Mouse (Mus musculus) frontal cortex, postnatal 14 days (tissue): ENCODE results near the gene Ctns.

Experiments used
- DNase-seq, 2 experiments: peaks; one replicate each; pipeline ENCODE4 v3.0.0; 2022; ENCODE audit warnings: low spot score in 2 of 2

The Ctns gene

DNA sequence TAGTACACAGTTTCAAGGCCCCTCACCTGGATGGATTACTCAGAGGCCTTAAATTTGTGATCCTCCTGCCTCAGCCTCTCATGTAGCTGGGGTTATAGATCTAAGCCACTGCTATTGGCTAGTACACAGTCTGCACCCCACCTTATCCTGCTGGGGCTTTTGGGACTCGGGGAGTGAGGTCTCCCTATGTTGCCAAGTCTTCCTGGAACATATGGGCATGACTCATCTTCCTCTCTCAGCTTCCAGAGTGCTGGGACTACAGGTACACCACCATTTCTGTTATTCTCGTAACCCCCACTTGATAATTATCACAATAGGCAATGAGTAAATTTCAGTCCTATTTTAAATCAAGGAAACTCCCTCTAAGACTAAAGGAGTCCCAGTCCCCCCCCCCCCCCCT, 4.4 kb downstream of the Ctns start:
- no peak for DNase-seq

DNA sequence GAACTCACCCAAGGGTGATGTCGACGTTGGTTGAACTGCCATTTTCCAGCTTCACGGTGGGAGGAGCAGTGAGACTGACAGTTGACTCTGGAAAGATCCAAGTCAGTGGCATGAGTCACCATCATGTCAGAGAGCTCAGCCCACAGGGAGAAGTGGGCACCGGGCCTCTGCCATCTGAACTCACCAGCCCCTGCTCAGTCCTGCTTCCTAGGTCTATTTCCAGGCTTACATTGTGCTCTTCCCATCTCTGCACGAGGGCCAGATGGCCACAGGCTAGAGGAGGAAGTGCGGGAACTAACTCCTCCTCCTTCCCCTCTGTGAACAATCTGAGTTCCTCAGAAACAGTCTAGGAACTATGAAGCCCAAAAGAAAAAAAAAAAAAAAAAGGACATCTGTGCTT, 5.8 kb downstream of the Ctns start:
- no peak for DNase-seq

DNA sequence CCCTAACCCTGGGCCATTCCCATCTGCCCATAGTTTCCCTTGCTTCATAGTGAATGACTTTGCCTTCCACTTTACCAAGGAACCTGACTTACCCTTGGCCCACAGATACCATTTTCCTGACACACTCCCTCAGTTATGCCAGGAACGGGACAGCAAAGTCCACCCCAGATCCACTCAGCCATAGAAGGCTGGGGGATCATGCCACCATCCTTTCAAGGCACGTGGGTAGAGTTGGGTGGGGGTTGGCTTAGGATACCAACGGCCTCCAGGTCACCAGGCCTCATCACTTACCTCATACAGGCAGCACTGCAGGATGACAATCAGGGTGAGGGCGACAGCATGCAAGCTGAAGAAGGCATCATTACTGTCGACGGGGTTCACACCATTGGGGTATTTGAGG, 11.6 kb downstream of the Ctns start:
- no peak for DNase-seq

DNA sequence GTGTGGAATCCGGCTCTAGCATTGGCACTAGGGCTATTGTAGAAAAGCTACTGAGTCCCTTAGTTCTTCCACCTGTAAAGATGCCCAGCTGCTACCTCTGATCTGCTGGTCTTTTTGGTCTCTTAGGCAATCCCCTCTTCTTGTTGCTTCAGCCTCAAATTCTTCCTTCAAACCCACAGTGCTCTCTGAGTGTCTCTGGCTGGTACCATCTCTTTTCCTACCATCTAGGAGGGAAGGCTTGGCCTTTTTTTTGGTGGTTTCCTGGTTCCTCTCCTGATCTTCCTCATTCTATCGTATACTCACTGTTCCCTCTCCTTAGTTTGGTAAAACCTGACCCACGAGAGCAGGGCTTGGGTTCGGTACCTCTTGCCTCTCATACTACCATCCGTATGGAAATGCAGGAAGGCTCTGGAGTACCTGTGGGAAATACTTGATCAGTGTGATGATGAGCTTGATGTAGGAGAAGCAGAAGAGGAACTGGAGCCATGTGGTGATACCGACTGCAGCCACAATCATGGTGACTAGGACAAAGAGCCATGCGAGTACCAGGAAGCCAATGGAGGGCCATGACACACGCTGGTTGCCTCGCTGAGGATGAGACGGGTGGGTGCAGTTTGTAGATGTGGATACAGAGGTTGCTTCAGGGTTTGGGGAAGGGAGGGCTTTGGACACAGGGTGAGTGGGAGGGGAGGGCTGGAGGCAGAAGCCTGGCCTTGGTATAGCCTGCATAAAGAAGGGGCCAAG, 12.8 kb downstream of the Ctns start:
- no peak for DNase-seq

DNA sequence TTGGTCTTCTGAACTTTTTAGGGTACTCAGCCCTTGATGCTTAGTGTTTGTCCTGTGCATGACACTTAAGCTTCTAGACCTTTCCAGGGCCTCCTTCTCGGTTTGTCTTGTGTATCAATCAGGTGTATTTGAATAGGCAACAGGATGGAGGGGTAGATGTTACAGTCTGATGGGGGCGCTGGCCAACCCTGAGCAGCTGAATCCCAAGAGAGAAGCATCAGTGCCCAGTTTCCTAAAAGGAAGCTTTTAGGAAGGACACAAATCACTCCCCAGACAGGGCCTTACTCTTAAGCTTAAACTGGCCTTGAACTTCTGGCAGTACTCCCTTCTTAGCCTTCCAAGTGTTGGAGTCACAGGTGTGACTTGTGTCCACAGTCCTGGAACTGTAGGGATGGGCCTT, 20.9 kb downstream of the Ctns start:
- no peak for DNase-seq

DNA sequence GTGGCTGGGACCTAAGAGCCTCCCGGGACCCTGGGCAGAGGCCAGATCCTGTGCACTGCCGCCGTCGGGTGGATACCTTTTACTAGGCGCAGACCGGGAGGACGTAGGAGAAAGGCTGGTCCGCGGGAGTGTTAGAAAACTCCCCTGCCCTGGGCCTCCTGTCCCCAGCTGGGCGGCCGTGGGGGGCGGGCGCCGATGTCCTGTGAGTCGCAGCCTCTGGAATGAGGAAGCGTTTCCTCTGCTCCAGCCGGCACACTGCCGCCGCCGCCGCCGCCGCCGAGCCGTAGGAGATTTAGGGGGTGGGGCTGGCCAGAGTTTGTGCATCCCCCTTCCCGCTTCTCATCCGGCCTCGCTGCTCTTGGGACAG, 21.4 kb downstream of the Ctns start:
- no peak for DNase-seq

DNA sequence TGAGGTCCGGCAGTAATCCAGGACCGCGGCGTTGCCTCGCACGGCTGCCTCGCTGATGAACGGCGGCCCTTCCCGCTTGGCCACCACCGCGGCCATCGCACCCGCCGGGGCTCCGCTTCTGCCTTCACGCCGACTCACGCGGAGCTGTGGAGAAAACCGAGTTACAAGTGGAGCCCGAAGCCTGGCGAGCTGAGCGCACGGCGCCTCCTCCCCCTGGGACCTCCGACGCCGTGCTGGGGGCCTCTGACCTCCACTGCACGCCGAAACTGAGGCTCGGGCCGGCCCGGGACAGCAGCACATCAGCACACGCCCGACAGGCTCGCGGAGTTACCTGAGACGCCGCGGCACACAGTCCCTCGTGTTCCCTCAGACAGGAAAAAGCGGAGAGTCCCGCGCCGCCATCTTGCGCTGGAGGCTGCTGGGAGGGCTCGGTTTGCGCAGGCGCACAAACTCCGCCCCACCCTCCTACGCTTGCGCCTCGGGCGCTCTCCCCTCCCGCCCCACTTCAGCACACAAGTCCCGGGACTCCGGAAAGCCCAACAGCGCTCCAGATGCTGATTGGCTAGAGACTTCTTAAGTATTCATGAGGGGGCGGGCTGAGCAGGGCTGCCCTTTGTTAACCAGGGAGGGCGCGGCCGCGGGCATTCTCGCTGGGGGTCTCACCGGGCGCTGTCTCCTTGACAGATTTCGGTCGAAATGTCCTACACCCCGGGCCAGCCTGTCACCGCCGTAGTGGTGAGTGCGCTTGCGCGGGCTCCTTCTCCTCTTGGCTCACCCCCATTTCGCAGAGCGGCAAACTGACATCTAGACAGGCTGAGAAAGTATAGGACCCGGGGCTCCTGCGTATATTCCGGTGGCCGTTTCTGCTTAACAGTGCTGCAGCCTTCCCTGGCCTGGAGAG, 22.0 kb downstream of the Ctns start, which contains the start of the genes Emc6 and Tax1bp3:
Gene Emc6, minus strand, starts transcription at position 430 of the 901 bp plus-strand sequence.
Gene Tax1bp3, plus strand, starts transcription at position 476 of the 901 bp plus-strand sequence.
- DNase-seq = peak; percentile 89

DNA sequence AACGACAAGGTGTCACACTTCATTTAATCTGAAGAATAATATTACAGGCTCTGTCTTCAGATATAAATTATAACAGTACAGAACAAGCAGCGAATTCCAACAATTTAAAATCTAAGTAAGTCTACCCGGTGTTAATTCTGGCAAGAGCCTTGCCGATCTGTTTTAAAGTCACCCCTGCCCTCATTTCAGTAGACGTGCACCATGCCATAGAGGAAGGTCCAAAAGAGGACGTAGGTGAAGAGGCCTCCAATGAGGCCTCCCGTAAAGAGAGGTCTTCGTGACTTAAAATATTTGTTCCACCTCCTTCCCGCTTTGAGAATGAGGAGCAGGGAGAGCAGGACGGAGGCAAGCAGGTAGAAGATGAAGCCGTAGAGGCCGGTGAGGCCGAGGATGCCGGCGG, 22.7 kb downstream of the Ctns start:
- DNase-seq = no peak

DNA sequence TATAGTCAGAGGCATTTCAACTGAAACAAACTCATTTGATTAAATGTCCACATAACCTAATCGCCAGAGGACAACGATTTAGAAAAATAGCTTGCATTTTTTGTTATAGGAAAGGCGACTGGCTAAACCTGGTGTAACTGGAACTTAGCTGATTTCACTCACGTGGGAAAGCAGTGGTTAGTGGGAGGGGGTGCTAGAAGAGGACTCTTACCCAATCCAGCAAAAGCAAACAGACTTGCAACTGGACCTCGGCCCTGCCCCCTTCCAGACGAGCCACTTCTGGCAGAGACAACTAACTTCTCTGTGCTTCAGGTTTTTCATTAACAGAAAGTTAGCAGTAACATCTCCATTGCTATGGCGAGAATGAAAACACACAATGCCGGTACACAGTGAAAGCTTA, 23.2 kb downstream of the Ctns start:
- DNase-seq = no peak

DNA sequence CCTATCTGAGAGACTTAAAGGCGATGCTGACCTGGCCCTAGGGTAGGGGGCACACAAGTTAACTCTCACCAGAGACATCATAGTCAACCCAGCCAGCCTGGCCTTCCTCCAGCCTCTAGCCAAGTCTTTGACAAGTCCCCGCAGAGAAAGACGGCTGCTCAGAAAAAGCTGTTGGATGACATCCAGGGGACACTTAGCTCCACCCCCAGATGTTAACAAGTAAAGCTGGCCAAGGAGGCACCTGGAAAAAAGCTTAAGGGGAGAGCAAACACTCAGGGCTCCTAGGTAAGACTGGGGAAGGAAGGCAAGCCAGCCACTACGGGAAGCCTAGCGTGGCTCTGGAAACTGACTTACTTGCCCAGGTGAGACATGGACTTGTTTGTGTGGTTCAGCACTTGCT, 26.7 kb downstream of the Ctns start:
- no peak for DNase-seq

DNA sequence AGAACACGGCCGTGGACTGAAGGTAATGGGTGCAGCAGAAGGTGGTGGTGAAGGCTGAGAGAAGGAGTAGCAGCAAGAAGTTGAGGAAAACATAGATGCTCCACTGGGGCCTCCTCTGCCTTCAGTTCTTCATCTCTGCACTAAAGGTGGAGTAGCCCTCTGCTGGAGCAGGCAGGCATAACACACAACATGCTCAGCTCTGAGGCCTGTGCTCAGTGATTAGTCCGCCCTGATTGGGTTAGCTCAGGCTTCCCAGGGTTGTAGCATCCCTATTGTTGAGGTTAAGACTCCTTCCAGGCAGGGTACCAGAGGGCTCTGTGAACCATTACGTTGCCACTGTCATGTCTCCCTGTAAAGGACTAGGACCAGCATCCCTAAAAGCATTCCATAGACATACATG, 29.6 kb downstream of the Ctns start:
- DNase-seq = peak in 1 of 2 experiments; percentile 53

DNA sequence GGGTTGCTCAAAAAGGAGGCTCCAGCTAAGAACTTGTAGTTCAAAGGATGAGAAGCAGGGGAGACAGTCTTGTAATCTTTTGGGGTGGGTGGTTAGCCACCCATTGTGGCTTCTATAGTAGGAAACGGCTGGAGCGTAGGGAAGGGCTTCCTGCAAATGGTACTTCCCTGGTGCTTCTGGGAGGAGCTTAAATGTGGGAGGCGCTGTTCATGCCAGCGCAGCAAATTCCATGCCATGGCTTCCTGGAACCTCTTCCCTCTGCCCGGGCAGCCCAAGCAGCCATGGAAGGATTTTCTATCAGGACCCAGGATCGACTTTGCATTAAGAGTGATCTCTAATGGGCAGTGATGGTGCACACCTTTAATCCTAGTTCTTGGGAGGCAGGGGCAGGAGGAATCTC, 30.3 kb downstream of the Ctns start:
- no peak for DNase-seq

DNA sequence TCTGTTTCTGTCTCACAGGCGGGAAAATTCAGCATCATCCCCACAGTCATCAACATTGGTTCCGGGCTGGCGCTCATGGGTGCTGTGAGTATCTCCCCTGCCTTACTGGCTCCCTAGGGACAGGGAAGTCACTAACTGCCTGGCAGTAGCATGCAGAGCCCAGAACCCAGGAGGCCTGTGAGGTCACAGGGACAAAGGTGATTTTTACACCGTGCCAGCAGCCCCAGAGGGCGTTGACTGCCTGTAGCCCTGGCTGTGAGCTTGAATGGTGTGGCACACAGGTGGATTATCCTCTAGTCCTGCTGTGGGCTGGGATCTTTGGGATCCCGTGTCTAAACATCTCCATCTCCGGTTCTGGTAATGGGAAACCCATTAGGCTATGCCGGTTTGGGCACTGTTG, 30.8 kb downstream of the Ctns start:
- no peak for DNase-seq

DNA sequence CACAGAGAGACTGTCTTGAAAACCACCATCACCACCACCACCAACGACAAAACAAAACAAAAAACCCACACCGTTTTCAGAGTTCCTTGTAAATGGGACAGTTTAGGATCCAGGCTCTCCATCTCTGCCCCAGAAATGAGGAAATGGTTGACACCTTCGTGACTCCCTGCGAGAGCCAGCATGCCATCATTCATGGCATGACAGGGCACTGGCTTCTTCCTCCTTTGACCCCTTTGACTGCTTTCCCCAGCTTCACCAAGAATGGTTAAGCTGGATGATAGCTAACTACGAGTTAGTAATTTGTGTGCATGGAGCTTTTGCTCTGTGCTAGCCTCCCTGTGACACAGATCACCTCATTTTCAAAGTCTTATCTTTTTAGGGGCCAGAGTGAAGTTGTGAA, 36.6 kb downstream of the Ctns start:
- DNase-seq = no peak

DNA sequence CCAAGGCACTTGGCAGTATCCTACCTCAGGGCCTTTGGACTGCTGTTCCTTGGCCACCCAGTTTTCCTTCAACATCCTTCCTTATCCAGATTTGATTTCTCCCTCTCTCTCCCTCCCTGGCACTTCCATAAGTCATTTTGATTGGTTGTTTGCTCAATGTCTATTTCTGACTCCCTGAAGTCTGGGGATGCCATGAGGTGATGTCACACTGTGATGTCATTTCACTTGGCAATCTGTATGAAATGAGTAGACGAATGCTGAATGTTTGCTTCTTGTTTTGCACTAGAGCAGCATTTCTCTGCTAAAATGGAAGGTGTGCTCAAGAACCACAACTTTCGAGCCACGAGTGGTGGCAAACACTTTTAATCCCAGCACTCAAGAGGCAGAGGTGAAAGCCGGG, 37.2 kb downstream of the Ctns start:
- no peak for DNase-seq

DNA sequence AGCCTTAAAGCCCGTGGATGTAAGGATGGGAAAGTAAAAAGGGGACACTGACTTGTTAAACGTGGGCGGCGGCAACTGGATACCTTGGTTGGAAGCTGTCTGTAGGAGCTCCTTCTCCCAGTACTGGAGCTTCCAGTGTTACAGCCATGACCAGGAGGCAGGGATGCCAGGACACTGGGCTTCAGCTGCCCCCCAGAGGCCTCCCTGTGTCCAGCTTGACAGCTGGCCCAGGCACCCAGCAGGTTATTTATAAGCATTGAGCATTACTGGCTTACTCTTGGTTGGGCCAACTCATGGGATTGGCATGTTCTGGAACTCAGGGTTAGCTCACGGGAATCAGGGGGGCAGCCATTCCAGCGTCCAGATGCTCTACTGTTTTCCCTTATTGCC, 38.0 kb downstream of the Ctns start:
- no peak for DNase-seq

DNA sequence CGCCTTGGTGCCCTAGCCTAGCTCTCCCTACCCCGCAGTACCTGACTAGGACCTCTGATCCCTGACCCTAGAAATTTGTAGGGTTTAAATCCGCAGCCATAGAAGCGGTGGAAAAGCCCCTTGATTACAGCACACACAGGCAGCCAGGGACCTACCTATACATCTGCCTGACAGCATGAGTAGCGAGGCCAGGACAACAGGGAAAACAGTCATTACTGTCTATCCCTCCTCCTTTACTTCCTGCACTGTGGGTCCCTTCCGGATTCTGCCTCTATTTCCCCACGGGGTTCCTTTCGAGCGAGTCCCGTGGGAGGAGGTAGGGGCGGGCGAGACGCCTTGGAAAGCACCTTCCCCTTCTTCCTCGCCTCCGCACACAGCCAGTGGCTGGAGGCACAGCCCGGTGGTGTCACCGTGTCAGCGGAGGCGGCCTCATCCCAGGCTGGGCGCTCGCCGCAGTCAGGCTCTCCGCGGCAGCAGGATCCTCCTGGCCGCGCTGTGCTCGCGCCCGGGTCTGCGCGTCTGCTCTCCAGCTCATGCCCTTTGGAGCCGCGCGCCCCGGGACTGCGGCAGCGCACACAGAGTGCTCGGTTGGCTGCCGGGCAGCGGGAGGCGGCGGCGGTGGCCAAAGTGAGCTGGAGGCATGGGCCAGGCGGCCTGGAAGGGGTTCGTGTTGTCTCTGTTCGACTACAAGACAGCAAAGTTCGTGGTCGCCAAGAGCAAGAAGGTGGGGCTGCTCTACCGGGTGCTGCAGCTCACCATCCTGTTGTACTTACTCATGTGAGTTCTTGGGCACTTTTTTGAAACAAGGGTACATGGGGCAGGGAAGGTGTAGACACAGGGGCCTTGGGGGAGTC, 38.7 kb downstream of the Ctns start, which contains the start of gene P2rx5:
Gene P2rx5, plus strand, starts transcription at position 465 of the 854 bp plus-strand sequence.
- DNase-seq = no peak

DNA sequence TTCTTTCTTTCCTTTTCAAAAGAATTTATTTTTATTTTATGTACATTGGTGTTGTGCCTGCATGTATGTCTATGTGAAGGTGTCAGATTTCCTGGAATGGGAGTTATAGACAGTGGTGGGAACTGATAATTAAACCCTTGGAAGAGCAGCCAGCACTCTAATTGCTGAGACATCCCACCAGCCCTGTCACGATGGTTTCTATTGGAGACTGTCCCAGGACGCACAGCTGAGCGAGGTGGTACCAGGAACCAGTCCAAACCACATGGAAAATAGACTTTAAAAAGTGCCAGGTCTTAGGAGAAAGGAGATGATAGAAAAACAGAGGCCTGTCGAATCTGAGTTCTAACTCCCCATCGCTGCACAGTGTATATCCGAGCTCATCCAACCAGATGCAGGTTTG, 43.8 kb downstream of the Ctns start:
- no peak for DNase-seq

DNA sequence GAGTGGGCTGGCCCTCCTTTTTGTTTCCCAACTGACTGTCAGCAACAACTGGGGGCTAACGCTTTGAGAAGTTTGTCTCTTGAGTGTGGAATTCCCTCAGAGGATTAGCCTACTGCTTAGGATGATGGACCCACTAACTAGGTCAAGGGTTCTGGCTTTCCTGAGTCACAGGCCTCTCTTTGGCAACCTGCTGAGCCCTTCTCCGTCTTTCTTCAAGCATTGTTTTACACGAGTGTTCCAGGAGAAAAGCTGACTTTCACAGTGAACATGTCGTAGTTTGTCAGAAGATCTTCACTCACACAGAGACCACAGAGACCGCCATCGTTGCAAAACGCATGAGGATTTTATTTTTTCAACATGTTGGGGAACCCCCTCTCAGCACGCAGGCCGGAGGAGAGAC, 50.6 kb downstream of the Ctns start:
- DNase-seq = no peak

DNA sequence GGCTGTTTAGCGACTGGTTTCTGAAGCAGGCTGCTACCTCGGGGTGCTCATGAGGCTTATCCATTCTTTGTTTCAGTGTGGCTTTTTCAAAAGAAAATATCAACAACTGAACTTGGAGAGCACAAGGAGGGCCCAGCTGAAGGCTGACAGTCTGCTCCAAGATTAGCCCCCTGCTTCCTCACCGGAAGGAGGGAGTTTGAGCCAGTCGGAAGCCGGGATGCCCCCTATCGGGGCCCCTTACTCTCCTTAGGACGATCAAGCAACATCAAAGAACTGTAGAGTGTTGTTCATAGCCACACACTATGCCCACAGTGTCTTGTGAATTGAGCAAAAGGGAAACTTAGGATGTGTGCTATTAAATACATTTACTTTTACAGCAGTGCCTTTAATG, 51.9 kb downstream of the Ctns start:
- no peak for DNase-seq

DNA sequence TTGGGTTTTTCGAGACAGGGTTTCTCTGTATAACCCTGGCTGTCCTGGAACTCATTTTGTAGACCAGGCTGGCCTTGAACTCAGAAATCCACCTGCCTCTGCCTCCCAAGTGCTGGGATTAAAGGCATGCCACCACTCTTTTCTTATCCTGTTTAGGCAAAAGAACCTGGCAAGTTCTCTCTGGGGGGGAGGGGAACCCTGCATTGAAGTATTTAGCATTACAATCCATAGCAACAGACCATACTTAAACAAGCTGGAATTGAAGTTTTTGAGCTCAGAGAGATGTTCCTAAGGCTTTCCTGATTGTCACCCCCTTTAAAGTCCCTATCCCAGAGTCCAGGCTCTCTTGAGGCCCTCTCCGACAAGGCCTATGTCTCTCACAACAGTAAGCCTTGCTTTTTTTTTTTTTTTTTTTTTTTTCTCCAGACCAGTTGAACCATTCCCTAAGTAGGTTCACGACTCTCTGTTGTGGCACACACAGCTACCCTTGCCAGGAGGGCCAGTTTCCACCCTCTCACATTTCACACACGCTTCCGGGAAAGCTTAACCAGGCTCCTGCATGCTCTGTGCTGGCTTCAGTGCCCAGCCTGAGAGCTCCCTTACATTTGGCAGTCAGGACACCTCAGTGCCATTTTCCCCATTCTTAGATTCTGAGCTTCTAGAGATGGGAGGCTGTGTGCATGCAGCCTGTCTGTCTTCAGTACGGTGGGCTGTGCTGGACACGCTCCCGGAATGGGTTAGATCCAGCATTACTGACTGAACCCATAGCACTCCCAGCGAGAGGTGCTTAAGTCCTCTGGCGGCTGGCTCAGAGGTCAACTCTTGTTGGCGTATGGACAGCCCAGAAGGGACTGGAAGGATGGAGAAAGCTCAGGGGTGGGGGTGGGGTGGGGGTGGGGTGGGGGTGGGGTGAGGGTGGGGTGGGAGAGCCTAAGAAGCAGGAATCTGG, 52.5 kb downstream of the Ctns start:
- DNase-seq = no peak
